8 mouse cellular contexts compared by ENCODE assay signal in the genomic region with DNA sequence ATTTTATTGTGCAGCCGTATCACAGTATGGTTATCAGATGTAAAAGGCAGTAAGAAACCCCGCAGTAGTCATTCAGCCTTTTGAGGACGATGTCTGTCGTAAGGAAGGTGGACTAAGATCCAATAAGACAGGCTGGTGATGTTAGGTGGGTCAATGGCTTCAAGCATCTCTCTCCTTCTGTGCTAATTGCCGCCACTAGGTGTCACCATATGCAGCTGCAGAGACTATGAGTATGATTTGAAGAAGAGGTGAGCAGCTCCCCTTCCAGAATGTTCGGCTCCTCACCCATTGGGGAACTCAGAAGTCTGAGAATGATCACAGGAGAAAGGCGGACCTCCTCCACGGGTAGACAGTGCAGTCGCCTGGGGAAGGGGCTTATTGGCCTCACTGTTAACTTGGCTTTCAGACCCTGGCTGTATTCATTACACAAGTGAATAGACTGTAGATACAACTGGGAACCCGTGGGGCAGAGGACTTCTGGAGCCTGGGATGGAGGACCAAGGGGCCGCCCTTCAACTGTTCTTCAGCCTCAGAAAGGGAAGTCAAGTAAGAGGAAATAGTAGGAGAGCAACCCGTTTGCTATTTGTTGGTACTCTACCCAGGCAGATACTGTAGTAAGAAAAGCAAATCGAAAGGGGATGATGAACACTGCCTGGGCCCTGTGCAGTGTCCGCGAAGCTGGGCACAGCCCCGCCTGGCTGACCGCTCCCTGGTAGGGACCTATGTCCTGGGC.
A peak's percentile ranks its signal among the peaks of the same experiment; 100 is the strongest.
DNase-seq lines count a peak whose midpoint lies in the region; ATAC-seq and TF ChIP-seq lines count a peak whose summit lies in the region.

No protein-coding gene starts in this region.

- peak; percentile 52 for DNase-seq in CH12.LX (ENCODE audit: extremely low read depth)
- DNase-seq in c-Kit-positive CD71-positive TER-119-negative erythroid progenitor cells, embryonic 14.5 days (ENCODE audit: low read depth) = peak; percentile 24
- DNase-seq in kidney, postnatal 0 days (ENCODE audit: low spot score) = peak; percentile 90
- DNase-seq in splenic B cell, adult 2 months (ENCODE audit: low read depth, low spot score) = peak; percentile 84

- peak; percentile 6 to 42; a peak in 2 of 4 replicates for TF ChIP-seq CTCF in CH12.LX (conservative IDR thresholded peaks at IDR 0.05 in 1 of 2, IDR thresholded peaks at IDR 0.05 in 1 of 2; ENCODE audit: low read depth in 2 of 2, low read length in 2 of 2)
- peak; percentile 82 for TF ChIP-seq CTCF in kidney, postnatal 0 days (IDR thresholded peaks at IDR 0.05; ENCODE audit: low read depth)

- no peak overlapping the region for H3K27ac ChIP-seq in CH12.LX (ENCODE audit: insufficient read depth, low read depth)
- no peak overlapping the region for H3K27ac ChIP-seq in forebrain, embryonic 12.5 days
- H3K27ac ChIP-seq in heart, embryonic 15.5 days = no peak overlapping the region
- H3K27ac ChIP-seq in kidney, postnatal 0 days = no peak overlapping the region
- H3K27ac ChIP-seq in limb, embryonic 15.5 days = no peak overlapping the region

- peak; percentile 42; the same call in 1 of the 2 replicates for ATAC-seq in forebrain, embryonic 12.5 days (ENCODE audit: low FRiP score)
- ATAC-seq in heart, embryonic 15.5 days (replicated peaks; ENCODE audit: insufficient number of reproducible peaks, insufficient read depth, low FRiP score, low read depth) = 0 out of 2 replicates have a peak, but pooled peaks have one; percentile 44
- ATAC-seq in kidney, postnatal 0 days (replicated peaks; ENCODE audit: low FRiP score, low read depth) = peak; percentile 68; the same call in 1 of the 2 replicates
- no peak for ATAC-seq in limb, embryonic 15.5 days (ENCODE audit: insufficient number of reproducible peaks, low FRiP score, low TSS enrichment, low read depth)

- in situ Hi-C loops in CH12.LX (cut with MboI; ENCODE audit: low pct_ligation_motif_present, low pct_unique_long_range_greater_than_20kb, low sequenced_read_pairs) = no loop called here

- no peak overlapping the region for H3K9ac ChIP-seq in CH12.LX (ENCODE audit: insufficient read depth, low read depth)
- no peak overlapping the region for H3K9ac ChIP-seq in forebrain, embryonic 12.5 days
- no peak overlapping the region for H3K9ac ChIP-seq in heart, embryonic 15.5 days
- no peak overlapping the region for H3K9ac ChIP-seq in kidney, postnatal 0 days (ENCODE audit: low read depth, low read length)
- no peak overlapping the region for H3K9ac ChIP-seq in limb, embryonic 15.5 days

- H3K4me3 ChIP-seq in CH12.LX (replicated peaks in 1 of 3; ENCODE audit: low read depth in 2 of 3, low read length in 2 of 3, poor library complexity in 1 of 3) (no peak overlapping the region), myocyte (no peak overlapping the region)
- no peak overlapping the region for H3K4me3 ChIP-seq in forebrain, embryonic 12.5 days (replicated peaks)
- H3K4me3 ChIP-seq in heart, embryonic 15.5 days = no peak overlapping the region
- H3K4me3 ChIP-seq in kidney, postnatal 0 days (replicated peaks; ENCODE audit: low read depth, low read length) = no peak overlapping the region
- no peak overlapping the region for H3K4me3 ChIP-seq in limb, embryonic 15.5 days

- TF ChIP-seq POLR2A in CH12.LX (IDR thresholded peaks at IDR 0.05; ENCODE audit: low read depth, low read length) (no peak), myocyte (IDR thresholded peaks at IDR 0.05; ENCODE audit: insufficient read length, low read depth) (no peak)

- H3K27me3 ChIP-seq in CH12.LX (replicated peaks) (no peaks in the 10 kb centered on the region), myocyte (ENCODE audit: control insufficient read depth, insufficient read depth, insufficient read length) (no peaks in the 10 kb centered on the region)
- H3K27me3 ChIP-seq in forebrain, embryonic 12.5 days = no peaks in the 10 kb centered on the region
- H3K27me3 ChIP-seq in heart, embryonic 15.5 days = no peaks in the 10 kb centered on the region
- H3K27me3 ChIP-seq in kidney, postnatal 0 days (ENCODE audit: insufficient read depth, low read length) = no peaks in the 10 kb centered on the region
- no peaks in the 10 kb centered on the region for H3K27me3 ChIP-seq in limb, embryonic 15.5 days
- H3K27me3 ChIP-seq in splenic B cell, adult 2 months (ENCODE audit: control insufficient read depth, insufficient read depth, low read length, poor library complexity, severe bottlenecking) = no peaks in the 10 kb centered on the region

- TF ChIP-seq EP300 in CH12.LX (IDR thresholded peaks at IDR 0.05; ENCODE audit: low read length) = no peak

- H3K36me3 ChIP-seq in CH12.LX (replicated peaks in 1 of 2; ENCODE audit: control insufficient read depth in 1 of 2, insufficient read depth in 1 of 2, low read length in 1 of 2) = no peaks in the 10 kb centered on the region
- no peaks in the 10 kb centered on the region for H3K36me3 ChIP-seq in forebrain, embryonic 12.5 days (replicated peaks)
- H3K36me3 ChIP-seq in heart, embryonic 15.5 days = no peaks in the 10 kb centered on the region
- no peaks in the 10 kb centered on the region for H3K36me3 ChIP-seq in kidney, postnatal 0 days (ENCODE audit: insufficient read depth, low read length)
- no peaks in the 10 kb centered on the region for H3K36me3 ChIP-seq in limb, embryonic 15.5 days
- H3K36me3 ChIP-seq in myocyte (ENCODE audit: control insufficient read depth, insufficient read depth) = no peaks in the 10 kb centered on the region
- no peaks in the 10 kb centered on the region for H3K36me3 ChIP-seq in splenic B cell, adult 2 months (ENCODE audit: control insufficient read depth, insufficient read depth, low read length, poor library complexity, severe bottlenecking)

- no peaks in the 10 kb centered on the region for H3K79me2 ChIP-seq in CH12.LX (replicated peaks; ENCODE audit: control insufficient read depth, extremely low read depth, insufficient read depth, poor library complexity, severe bottlenecking)
- no peaks in the 10 kb centered on the region for H3K79me2 ChIP-seq in myocyte (ENCODE audit: control insufficient read depth, insufficient read depth)

- peaks cover 47% of the 10 kb centered on the region for H3K9me3 ChIP-seq in CH12.LX (replicated peaks; ENCODE audit: low read length)
- peaks cover 3% of the 10 kb centered on the region; the same call in 1 of the 2 replicates for H3K9me3 ChIP-seq in forebrain, embryonic 12.5 days
- H3K9me3 ChIP-seq in heart, embryonic 15.5 days (replicated peaks) = peaks cover 3% of the 10 kb centered on the region
- H3K9me3 ChIP-seq in kidney, postnatal 0 days (replicated peaks; ENCODE audit: low read length) = no peaks in the 10 kb centered on the region
- H3K9me3 ChIP-seq in limb, embryonic 15.5 days = peaks cover 7% of the 10 kb centered on the region; the same call in 1 of the 2 replicates

- dilution Hi-C loops in CH12.LX (cut with MboI; ENCODE audit: extremely low pct_ligation_motif_present, extremely low pct_unique_long_range_greater_than_20kb, low sequenced_read_pairs) = no loop called here

- no peak overlapping the region for H3K4me2 ChIP-seq in CH12.LX (ENCODE audit: insufficient read depth, low read depth, poor library complexity, severe bottlenecking)
- peak overlapping the region; percentile 45 for H3K4me2 ChIP-seq in forebrain, embryonic 12.5 days
- H3K4me2 ChIP-seq in heart, embryonic 15.5 days = peak overlapping the region; percentile 9; the same call in 1 of the 2 replicates
- no peak overlapping the region for H3K4me2 ChIP-seq in kidney, postnatal 0 days (ENCODE audit: low read length)
- H3K4me2 ChIP-seq in limb, embryonic 15.5 days = 0 out of 2 replicates have a peak overlapping the region, but pooled peaks have one; percentile 19
- H3K4me2 ChIP-seq in myocyte (ENCODE audit: low read depth) = peak overlapping the region; percentile 34

- 60% methylated on average over 17 of the region's 17 CpGs for WGBS in forebrain, embryonic 12.5 days
- 52% methylated on average over 17 of the region's 17 CpGs for WGBS in heart, embryonic 15.5 days
- WGBS in kidney, postnatal 0 days = 51% methylated on average over 17 of the region's 17 CpGs
- WGBS in limb, embryonic 15.5 days = 57% methylated on average over 17 of the region's 17 CpGs

- H3K4me1 ChIP-seq in CH12.LX (ENCODE audit: control insufficient read depth in 1 of 2, insufficient read depth in 2 of 2) = no peaks in the 10 kb centered on the region
- H3K4me1 ChIP-seq in forebrain, embryonic 12.5 days = peaks cover 6% of the 10 kb centered on the region
- H3K4me1 ChIP-seq in heart, embryonic 15.5 days (replicated peaks) = peaks cover 13% of the 10 kb centered on the region
- H3K4me1 ChIP-seq in kidney, postnatal 0 days (replicated peaks; ENCODE audit: insufficient read depth, low read length) = no peaks in the 10 kb centered on the region
- H3K4me1 ChIP-seq in limb, embryonic 15.5 days = peaks cover 8% of the 10 kb centered on the region; the same call in 1 of the 2 replicates

- H3ac ChIP-seq in myocyte (ENCODE audit: control insufficient read depth, insufficient read length) = no peak overlapping the region

- peak; percentile 22 for TF ChIP-seq RAD21 in CH12.LX (IDR thresholded peaks at IDR 0.05; ENCODE audit: low read depth, low read length)

TF ChIP-seq in CH12.LX, 34 proteins besides CTCF, POLR2A, EP300 and RAD21 (continues in another document):
- no peak for TF ChIP-seq MAX (IDR thresholded peaks at IDR 0.05; ENCODE audit: low read length)
- no peak for TF ChIP-seq MAFK (IDR thresholded peaks at IDR 0.05; ENCODE audit: insufficient replicate concordance, low read length)
- TF ChIP-seq CHD1 (IDR thresholded peaks at IDR 0.05; ENCODE audit: low read depth, low read length) = no peak
- no peak for TF ChIP-seq IRF4 (IDR thresholded peaks at IDR 0.05; ENCODE audit: low read depth, low read length)
- no peak for TF ChIP-seq MYC (IDR thresholded peaks at IDR 0.05; ENCODE audit: low read depth, low read length)
- TF ChIP-seq RCOR1 (conservative IDR thresholded peaks at IDR 0.05; ENCODE audit: low read depth, low read length) = no peak
- no peak for TF ChIP-seq JUND (conservative IDR thresholded peaks at IDR 0.05; ENCODE audit: low read depth, low read length)
- no peak for TF ChIP-seq KAT2A (IDR thresholded peaks at IDR 0.05; ENCODE audit: insufficient replicate concordance, low read length)

TF ChIP-seq in myocyte, 11 proteins besides CTCF, POLR2A, EP300 and RAD21 (continues in another document):
- no peak for TF ChIP-seq POLR2AphosphoS2 (IDR thresholded peaks at IDR 0.05; ENCODE audit: insufficient read length, low read depth)
- no peak for TF ChIP-seq MYOD1 (IDR thresholded peaks at IDR 0.05; ENCODE audit: control insufficient read depth in 1 of 3, insufficient read length in 2 of 3, low read depth in 2 of 3)
- no peak for TF ChIP-seq CEBPB (IDR thresholded peaks at IDR 0.05; ENCODE audit: insufficient read depth, poor library complexity, severe bottlenecking)
- TF ChIP-seq TCF12 (IDR thresholded peaks at IDR 0.05; ENCODE audit: insufficient read depth, poor library complexity, severe bottlenecking) = no peak
- TF ChIP-seq MAX (IDR thresholded peaks at IDR 0.05; ENCODE audit: low read depth) = no peak
- no peak for TF ChIP-seq MYOG (IDR thresholded peaks at IDR 0.05; ENCODE audit: control insufficient read depth in 1 of 3, insufficient read depth in 1 of 3, insufficient read length in 2 of 3, low read depth in 2 of 3)
- TF ChIP-seq USF1 (IDR thresholded peaks at IDR 0.05; ENCODE audit: low read depth) = no peak
- TF ChIP-seq TCF3 (IDR thresholded peaks at IDR 0.05; ENCODE audit: insufficient read length, low read depth) = no peak
- no peak for TF ChIP-seq REST (IDR thresholded peaks at IDR 0.05; ENCODE audit: insufficient read depth, insufficient read length)

Comparison
In these comparisons a context has a peak if more than half of its experiments do, and no peak if none do; other contexts are left out.
1. DNase-seq: peak in every context shown above with its lines; median percentile 90 in kidney, postnatal 0 days; 84 in splenic B cell, adult 2 months; 52 in CH12.LX; 24 in c-Kit-positive CD71-positive TER-119-negative erythroid progenitor cells, embryonic 14.5 days.
2. H3K4me2 ChIP-seq: peak in forebrain, embryonic 12.5 days (single experiment), heart, embryonic 15.5 days (single experiment), limb, embryonic 15.5 days (single experiment) and myocyte (single experiment); none in CH12.LX (single experiment) and kidney, postnatal 0 days (single experiment).